Mouse (Mus musculus) heart, embryonic 14.5 days (tissue): Measurements from ENCODE around the gene Ablim2. TPM values are rescaled to one million over a fixed set of nuclear protein-coding genes. Genes with fewer than 3 reads are reported as not detected.

Experiments used
- ATAC-seq: fragments of 200-750 bp; cut with Nextera tagmentation; 2 replicates; pipeline ENCODE4 v1.8.0; 2017; ENCODE audit warnings: low read depth, moderate TSS enrichment; ENCODE audit not compliant: insufficient number of reproducible peaks, insufficient read depth, low FRiP score
- H3K27ac ChIP-seq, 2 experiments: fragments of 200-500 bp in 1 of 2; fragments of 300-500 bp in 1 of 2; sonication (generic) in 1 of 2; replicated peaks in 1 of 2; 2 replicates each; pipeline ENCODE4 v1.5.1; 2012 to 2014; ENCODE audit warnings: low read depth in 2 of 2, low read length in 2 of 2, control low read depth in 1 of 2, mild to moderate bottlenecking in 1 of 2, mixed read lengths in 1 of 2; ENCODE audit not compliant: control insufficient read depth in 1 of 2, insufficient read depth in 1 of 2
- H3K27me3 ChIP-seq: fragments of 300-500 bp; sonication (generic); 2 replicates; pipeline ENCODE4 v1.6.1; 2014; ENCODE audit warnings: mild to moderate bottlenecking, low read length, control low read depth; ENCODE audit not compliant: control insufficient read depth, insufficient read depth
- H3K36me3 ChIP-seq: fragments of 300-500 bp; sonication (generic); 2 replicates; pipeline ENCODE4 v1.6.1; 2014; ENCODE audit warnings: mild to moderate bottlenecking, control low read depth, low read length, mixed read lengths; ENCODE audit not compliant: control insufficient read depth, insufficient read depth
- H3K4me1 ChIP-seq, 2 experiments: fragments of 200-500 bp in 1 of 2; fragments of 300-500 bp in 1 of 2; sonication (generic) in 1 of 2; 2 replicates each; pipeline ENCODE4 v1.6.1; 2012 to 2014; ENCODE audit warnings: low read length in 2 of 2, control low read depth in 1 of 2, mixed read lengths in 1 of 2; ENCODE audit not compliant: control insufficient read depth in 2 of 2, insufficient read depth in 2 of 2
- H3K4me2 ChIP-seq: fragments of 300-500 bp; sonication (generic); 2 replicates; pipeline ENCODE4 v1.6.1; 2014; ENCODE audit warnings: mild to moderate bottlenecking, low read length
- H3K4me3 ChIP-seq, 2 experiments: fragments of 200-500 bp in 1 of 2; fragments of 300-500 bp in 1 of 2; sonication (generic) in 1 of 2; 2 replicates each; pipeline ENCODE4 v1.5.1; 2012 to 2014; ENCODE audit warnings: low read length in 2 of 2, mild to moderate bottlenecking in 2 of 2, control low read depth in 1 of 2, low read depth in 1 of 2, moderate library complexity in 1 of 2; ENCODE audit not compliant: control insufficient read depth in 1 of 2, insufficient read depth in 1 of 2
- H3K9ac ChIP-seq: fragments of 300-500 bp; sonication (generic); 2 replicates; pipeline ENCODE4 v1.6.1; 2014; ENCODE audit warnings: mild to moderate bottlenecking, low read length
- H3K9me3 ChIP-seq: fragments of 300-500 bp; sonication (generic); 2 replicates; pipeline ENCODE4 v1.6.1; 2016; ENCODE audit warnings: low read length, control low read depth; ENCODE audit not compliant: control insufficient read depth
- WGBS: fragments of 180-500 bp; shearing (Covaris S2); extraction: QIAGEN DNeasy Blood & Tissue Kit; methylation state at CpG from one replicate; pipeline ENCODE4 v1.1.7; 2014; 5-methylcytosine and 5-hydroxymethylcytosine counted together
- polyA plus RNA-seq: library from polyadenylated mRNA; unstranded; fragments of >200 nt; fragmentation: Nextera tagmentation; extraction: Ambion mirVana; gene quantifications from 2 replicates; pipeline ENCODE4 v1.2.1, GENCODE M21; 2014

Gene Ablim2
- polyA plus RNA-seq, 1 experiment from 2014 or later, result 4.0 TPM

- ATAC-seq, result no peak
- H3K4me3 ChIP-seq, result no peak overlapping the region
- no peaks in the 10 kb centered on the region for H3K9me3 ChIP-seq
- no peak overlapping the region for H3K9ac ChIP-seq
- WGBS, result 91% methylated on average over 2 of the region's 2 CpGs
- peaks cover 48% of the 10 kb centered on the region in 2 experiments for H3K4me1 ChIP-seq
- no peaks in the 10 kb centered on the region for H3K36me3 ChIP-seq
- no peak overlapping the region for H3K27ac ChIP-seq
- no peak overlapping the region for H3K4me2 ChIP-seq
- no peaks in the 10 kb centered on the region; the same call in 1 of the 2 replicates for H3K27me3 ChIP-seq
These were observed 18.7 kb upstream of the Ablim2 start for GRCm38 (mm10) chr5:35739005-35739404.

GRCm38 (mm10) chr5:35739536-35740278 lies 18.0 kb upstream of the Ablim2 start, which contains the start of gene Sh3tc1:
Gene Sh3tc1, minus strand, starts transcription at chr5:35739987.
- H3K9me3 ChIP-seq, result no peaks in the 10 kb centered on the region
- H3K4me3 ChIP-seq, result no peak within 1 kb of the TSS
- no peak within 1 kb of the TSS for H3K27ac ChIP-seq
- no peaks in the 10 kb centered on the region; the same call in 1 of the 2 replicates for H3K27me3 ChIP-seq
- peak within 1 kb of the TSS; percentile 33 for H3K4me2 ChIP-seq
- no peaks in the 10 kb centered on the region for H3K36me3 ChIP-seq
- peaks cover 48% of the 10 kb centered on the region in 2 experiments for H3K4me1 ChIP-seq
- peak; percentile 45 for ATAC-seq
- H3K9ac ChIP-seq, result no peak within 1 kb of the TSS
- WGBS, result 13% methylated on average over 10 of the region's 10 CpGs

GRCm38 (mm10) chr5:35740716-35741115 lies 17.0 kb upstream of the Ablim2 start:
- Histone ChIP-seq H3K9ac (no peak overlapping the region), H3K36me3 (no peaks in the 10 kb centered on the region), H3K9me3 (no peaks in the 10 kb centered on the region), H3K4me3 (no peak overlapping the region), H3K27ac (no peak overlapping the region), H3K4me1 (peaks cover 48% of the 10 kb centered on the region in 2 experiments), H3K27me3 (no peaks in the 10 kb centered on the region; the same call in 1 of the 2 replicates), H3K4me2 (no peak overlapping the region)
- WGBS, result 25% methylated on average over 10 of the region's 10 CpGs
- no peak for ATAC-seq

GRCm38 (mm10) chr5:35741225-35741820 lies 16.4 kb upstream of the Ablim2 start:
- H3K4me1 ChIP-seq, result peaks cover 48% of the 10 kb centered on the region in 2 experiments
- no peak overlapping the region for H3K4me2 ChIP-seq
- WGBS, result 50% methylated on average over 13 of the region's 13 CpGs
- H3K27ac ChIP-seq, result no peak overlapping the region
- no peak for ATAC-seq
- H3K27me3 ChIP-seq, result no peaks in the 10 kb centered on the region; the same call in 1 of the 2 replicates
- H3K9ac ChIP-seq, result no peak overlapping the region
- no peaks in the 10 kb centered on the region for H3K9me3 ChIP-seq
- no peak overlapping the region for H3K4me3 ChIP-seq
- H3K36me3 ChIP-seq, result no peaks in the 10 kb centered on the region

GRCm38 (mm10) chr5:35743238-35743951 lies 14.3 kb upstream of the Ablim2 start:
- 72% methylated on average over 8 of the region's 8 CpGs for WGBS
- H3K27me3 ChIP-seq, result no peaks in the 10 kb centered on the region; the same call in 1 of the 2 replicates
- no peak overlapping the region for H3K27ac ChIP-seq

GRCm38 (mm10) chr5:35743990-35744722 lies 13.5 kb upstream of the Ablim2 start:
- Histone ChIP-seq H3K4me2 (no peak overlapping the region), H3K9me3 (no peaks in the 10 kb centered on the region), H3K4me1 (peaks cover 22 to 23% of the 10 kb centered on the region in 2 experiments), H3K27ac (no peak overlapping the region), H3K4me3 (no peak overlapping the region), H3K36me3 (no peaks in the 10 kb centered on the region), H3K27me3 (no peaks in the 10 kb centered on the region; the same call in 1 of the 2 replicates), H3K9ac (no peak overlapping the region)
- ATAC-seq, result no peak
- 83% methylated on average over 7 of the region's 7 CpGs for WGBS

More at GRCm38 (mm10) chr5:35743238-35743951, 14.3 kb upstream of the Ablim2 start:
- H3K9me3 ChIP-seq, result no peaks in the 10 kb centered on the region
- peaks cover 29 to 30% of the 10 kb centered on the region in 2 experiments for H3K4me1 ChIP-seq
- H3K9ac ChIP-seq, result no peak overlapping the region
- H3K36me3 ChIP-seq, result no peaks in the 10 kb centered on the region
- ATAC-seq, result no peak
- H3K4me3 ChIP-seq, result no peak overlapping the region
- H3K4me2 ChIP-seq, result no peak overlapping the region

GRCm38 (mm10) chr5:35745406-35745805 lies 12.3 kb upstream of the Ablim2 start:
- no peak overlapping the region for H3K4me3 ChIP-seq
- H3K27me3 ChIP-seq, result no peaks in the 10 kb centered on the region; the same call in 1 of the 2 replicates
- H3K9me3 ChIP-seq, result peaks cover 3% of the 10 kb centered on the region; the same call in 1 of the 2 replicates
- no peak for ATAC-seq
- H3K4me1 ChIP-seq, result peaks cover 10% of the 10 kb centered on the region in 2 experiments
- no peaks in the 10 kb centered on the region for H3K36me3 ChIP-seq
- no peak overlapping the region for H3K4me2 ChIP-seq
- H3K9ac ChIP-seq, result no peak overlapping the region
- no peak overlapping the region for H3K27ac ChIP-seq
- WGBS, result 74% methylated on average over 5 of the region's 5 CpGs
